21 mouse cellular contexts compared by ENCODE assay signal in genomic region chr2:31952725-31953124, GRCm38 (mm10). TPM values are rescaled to one million over a fixed set of nuclear protein-coding genes. Genes with fewer than 3 reads are reported as not detected.
A peak's percentile ranks its signal among the peaks of the same experiment; 100 is the strongest.
DNase-seq lines count a peak whose midpoint lies in the region; ATAC-seq lines count a peak whose summit lies in the region.
"Had no signal": no experiment of that assay in that cellular context is flagged by ENCODE, and none has a peak within 500 bp of the region (broad histone marks: within the 10 kb centered on the region; RNA-seq: fewer than 3 reads in every experiment).

No protein-coding gene starts in this region.

- H3K9me3 ChIP-seq in heart, embryonic 13.5 days = no peaks in the 10 kb centered on the region
- no peaks in the 10 kb centered on the region for H3K9me3 ChIP-seq in kidney, embryonic 15.5 days (replicated peaks)
- no peaks in the 10 kb centered on the region for H3K9me3 ChIP-seq in neural tube, embryonic 15.5 days (replicated peaks)
- H3K9me3 ChIP-seq: embryonic facial prominence, embryonic 12.5 days; forebrain, embryonic 15.5 days; limb, embryonic 13.5 days; liver, embryonic 12.5 days; midbrain, embryonic 12.5 days; neural tube, embryonic 13.5 days; stomach, embryonic 15.5 days had no signal

- no peak for DNase-seq in heart, postnatal 25 days (ENCODE audit: low spot score)
- DNase-seq in kidney, adult 18-20 months = no peak
- DNase-seq in neural tube, embryonic 10.5 days (ENCODE audit: extremely low spot score, low spot score) = no peak
- no peak for DNase-seq in embryo, embryonic 10 days (ENCODE audit: low spot score)
- DNase-seq: cerebellum, adult 18-20 months; layer of hippocampus, adult 9-11 months; lung, adult 18-20 months; lung, postnatal 10 days; right cerebral cortex, adult 18-20 months; thymus, postnatal 25 days had no signal

- H3K4me3 ChIP-seq in heart, embryonic 13.5 days = no peak overlapping the region
- H3K4me3 ChIP-seq in kidney, embryonic 15.5 days (replicated peaks) = 0 out of 2 replicates have a peak overlapping the region, but pooled peaks have one; percentile 4
- no peak overlapping the region for H3K4me3 ChIP-seq in neural tube, embryonic 15.5 days (replicated peaks)
- H3K4me3 ChIP-seq: embryonic facial prominence, embryonic 12.5 days; forebrain, embryonic 15.5 days; limb, embryonic 13.5 days; liver, embryonic 12.5 days; midbrain, embryonic 12.5 days; neural tube, embryonic 13.5 days; stomach, embryonic 15.5 days had no signal

- H3K4me1 ChIP-seq in heart, embryonic 13.5 days = peaks cover 50% of the 10 kb centered on the region
- H3K4me1 ChIP-seq in kidney, embryonic 15.5 days = peaks cover 64% of the 10 kb centered on the region
- H3K4me1 ChIP-seq in neural tube, embryonic 15.5 days = peaks cover 25% of the 10 kb centered on the region

- H3K36me3 ChIP-seq in heart, embryonic 13.5 days = peaks cover 5% of the 10 kb centered on the region; the same call in 1 of the 2 replicates
- no peaks in the 10 kb centered on the region for H3K36me3 ChIP-seq in kidney, embryonic 15.5 days
- no peaks in the 10 kb centered on the region for H3K36me3 ChIP-seq in neural tube, embryonic 15.5 days
- H3K36me3 ChIP-seq: forebrain, embryonic 15.5 days; liver, embryonic 12.5 days; neural tube, embryonic 13.5 days; stomach, embryonic 15.5 days had no signal

- H3K4me2 ChIP-seq in heart, embryonic 13.5 days = peak overlapping the region; percentile 84; the same call in 1 of the 2 replicates
- H3K4me2 ChIP-seq in kidney, embryonic 15.5 days = peak overlapping the region; percentile 98; the same call in 1 of the 2 replicates
- peak overlapping the region; percentile 98; the same call in 1 of the 2 replicates for H3K4me2 ChIP-seq in neural tube, embryonic 15.5 days
- H3K4me2 ChIP-seq: embryonic facial prominence, embryonic 12.5 days; liver, embryonic 12.5 days; stomach, embryonic 15.5 days had no signal

- 69% methylated on average over 3 of the region's 3 CpGs for WGBS in heart, embryonic 13.5 days
- 85% methylated on average over 3 of the region's 3 CpGs for WGBS in kidney, embryonic 15.5 days
- WGBS in neural tube, embryonic 15.5 days = 91% methylated on average over 2 of the region's 3 CpGs

- intact Hi-C loops in heart, postnatal 25 days (cut with DNase I) = no loop called here

- ATAC-seq in heart, embryonic 13.5 days (ENCODE audit: extremely low read depth, insufficient number of reproducible peaks, low FRiP score, low TSS enrichment) = no peak
- no peak for ATAC-seq in kidney, embryonic 15.5 days (replicated peaks; ENCODE audit: low FRiP score)
- no peak for ATAC-seq in neural tube, embryonic 15.5 days (ENCODE audit: low FRiP score)
- ATAC-seq: forebrain, embryonic 15.5 days; intestine, embryonic 16.5 days; liver, embryonic 12.5 days had no signal

- H3K9ac ChIP-seq in heart, embryonic 13.5 days = peak overlapping the region; percentile 37; the same call in 1 of the 2 replicates
- H3K9ac ChIP-seq in kidney, embryonic 15.5 days = no peak overlapping the region
- no peak overlapping the region for H3K9ac ChIP-seq in neural tube, embryonic 15.5 days (replicated peaks)
- H3K9ac ChIP-seq: embryonic facial prominence, embryonic 12.5 days; forebrain, embryonic 15.5 days; limb, embryonic 13.5 days; liver, embryonic 12.5 days; midbrain, embryonic 12.5 days; neural tube, embryonic 13.5 days; stomach, embryonic 15.5 days had no signal

- H3K27me3 ChIP-seq in heart, embryonic 13.5 days (replicated peaks) = peaks cover 9% of the 10 kb centered on the region; the same call in 1 of the 2 replicates
- H3K27me3 ChIP-seq in kidney, embryonic 15.5 days = no peaks in the 10 kb centered on the region; the same call in 1 of the 2 replicates
- H3K27me3 ChIP-seq in neural tube, embryonic 15.5 days (replicated peaks) = peaks cover 12% of the 10 kb centered on the region
- H3K27me3 ChIP-seq: embryonic facial prominence, embryonic 12.5 days; forebrain, embryonic 15.5 days; limb, embryonic 13.5 days; stomach, embryonic 15.5 days had no signal

- peak overlapping the region; percentile 85 for H3K27ac ChIP-seq in heart, embryonic 13.5 days (replicated peaks)
- H3K27ac ChIP-seq in kidney, embryonic 15.5 days = peak overlapping the region; percentile 91
- H3K27ac ChIP-seq in neural tube, embryonic 15.5 days (replicated peaks) = no peak overlapping the region
- H3K27ac ChIP-seq: embryonic facial prominence, embryonic 12.5 days; forebrain, embryonic 15.5 days; limb, embryonic 13.5 days; liver, embryonic 12.5 days; midbrain, embryonic 12.5 days; neural tube, embryonic 13.5 days; stomach, embryonic 15.5 days had no signal

RNA-seq across cellular contexts. Expression of gene Aif1l, which starts 2.8 kb away (rescaled TPM):
- 65.8 and 67.3 TPM in 2 replicates for polyA plus RNA-seq in heart, embryonic 13.5 days (2015; fragmentation: Nextera tagmentation; extraction: Ambion mirVana)
- 1 to 10 TPM; 6.1 to 6.6 TPM for total RNA-seq in heart, postnatal 25 days (2021)
- polyA plus RNA-seq in kidney, embryonic 15.5 days (2015; fragmentation: Nextera tagmentation; extraction: Ambion mirVana) = 75.5 and 76.3 TPM in 2 replicates
- 16.9 and 19.5 TPM in 2 replicates for polyA plus RNA-seq in neural tube, embryonic 15.5 days (2015; fragmentation: Nextera tagmentation; extraction: Ambion mirVana)

RNA-seq across cellular contexts. Expression of gene Nup214, which starts 21.5 kb away (rescaled TPM):
- polyA plus RNA-seq in heart, embryonic 13.5 days (2015; fragmentation: Nextera tagmentation; extraction: Ambion mirVana) = 58.1 and 61.3 TPM in 2 replicates
- total RNA-seq in heart, postnatal 25 days (2021) = 10 to 100 TPM; 27.4 to 28.3 TPM
- 91.5 and 94.7 TPM in 2 replicates for polyA plus RNA-seq in kidney, embryonic 15.5 days (2015; fragmentation: Nextera tagmentation; extraction: Ambion mirVana)
- polyA plus RNA-seq in neural tube, embryonic 15.5 days (2015; fragmentation: Nextera tagmentation; extraction: Ambion mirVana) = 62.0 and 66.0 TPM in 2 replicates
